Mouse (Mus musculus) c-Kit-positive CD71-positive TER-119-negative erythroid progenitor cells, embryonic 14.5 days (primary cell): ENCODE measurements around the gene Rhbdd3.
"Not testable (repeated sequence)": the region's sequence is repeated elsewhere in the genome, so short reads cannot be mapped to it uniquely, and the experiment has no call there.

ENCODE experiments used
- DNase-seq: peaks from one replicate; pipeline ENCODE4 v3.0.0-alpha.2; 2013; ENCODE audit warnings: low read depth

The Rhbdd3 gene

DNA sequence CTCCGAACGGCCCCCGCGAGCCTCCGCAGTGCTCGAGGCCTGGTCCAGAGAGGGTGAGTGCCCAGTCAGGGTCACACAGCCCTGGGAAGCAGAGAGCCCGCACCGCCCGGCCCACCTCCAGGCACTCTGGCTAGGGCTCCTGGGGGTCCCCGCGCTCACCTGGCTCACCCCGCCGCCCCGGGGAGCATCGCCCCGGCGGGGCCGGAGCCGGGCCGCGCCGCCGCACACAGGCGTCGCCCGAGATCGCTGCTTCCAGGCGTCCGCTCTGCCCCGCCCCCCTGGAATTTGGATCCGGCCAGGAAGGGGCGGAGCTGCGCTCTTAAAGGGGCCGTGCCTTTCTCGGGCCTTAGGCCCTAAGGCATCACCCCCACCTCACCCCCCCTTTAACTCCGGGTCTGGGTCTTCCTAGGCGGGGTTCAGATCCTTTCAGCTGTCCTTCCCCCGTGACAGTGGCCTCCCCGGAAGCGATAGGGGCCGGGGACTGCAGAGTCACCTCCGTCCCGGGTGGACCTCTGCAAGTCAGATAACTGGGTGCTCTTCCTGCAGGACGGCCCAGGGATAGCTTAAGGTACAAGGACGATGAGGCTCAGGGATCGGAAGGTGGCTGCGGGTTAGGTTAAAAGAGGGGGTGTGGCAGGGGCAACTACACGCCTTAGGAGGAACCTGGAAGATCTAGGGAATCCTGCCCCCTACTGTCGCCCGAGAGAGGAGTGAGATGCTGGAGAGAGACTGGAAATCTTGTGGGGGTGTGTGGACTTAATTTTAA, 33.5 kb upstream of the Rhbdd3 start, which contains the start of gene Gas2l1:
Gene Gas2l1 (minus strand): TSS at position 272 of the 766 bp plus-strand sequence.
- peak; percentile 77 for DNase-seq

DNA sequence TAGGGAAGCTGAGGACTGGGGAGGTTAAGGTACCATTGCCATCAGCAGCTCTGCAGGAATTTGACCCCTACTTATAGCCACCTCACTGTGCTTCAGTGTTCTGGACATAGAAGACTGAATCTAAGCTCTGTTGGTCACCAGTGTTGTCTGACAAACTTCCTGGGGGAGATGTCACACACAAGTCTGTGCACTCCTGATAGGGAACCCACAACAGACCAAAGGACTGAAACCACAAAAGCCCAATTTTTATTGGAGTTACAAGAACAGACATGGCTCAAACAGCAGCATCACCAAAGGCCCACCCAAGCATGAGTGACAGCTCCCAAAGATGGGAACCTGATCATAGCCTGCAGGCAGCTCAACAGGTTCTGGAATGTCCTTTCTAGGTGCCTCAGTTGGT, 31.7 kb upstream of the Rhbdd3 start:
- no peak for DNase-seq

DNA sequence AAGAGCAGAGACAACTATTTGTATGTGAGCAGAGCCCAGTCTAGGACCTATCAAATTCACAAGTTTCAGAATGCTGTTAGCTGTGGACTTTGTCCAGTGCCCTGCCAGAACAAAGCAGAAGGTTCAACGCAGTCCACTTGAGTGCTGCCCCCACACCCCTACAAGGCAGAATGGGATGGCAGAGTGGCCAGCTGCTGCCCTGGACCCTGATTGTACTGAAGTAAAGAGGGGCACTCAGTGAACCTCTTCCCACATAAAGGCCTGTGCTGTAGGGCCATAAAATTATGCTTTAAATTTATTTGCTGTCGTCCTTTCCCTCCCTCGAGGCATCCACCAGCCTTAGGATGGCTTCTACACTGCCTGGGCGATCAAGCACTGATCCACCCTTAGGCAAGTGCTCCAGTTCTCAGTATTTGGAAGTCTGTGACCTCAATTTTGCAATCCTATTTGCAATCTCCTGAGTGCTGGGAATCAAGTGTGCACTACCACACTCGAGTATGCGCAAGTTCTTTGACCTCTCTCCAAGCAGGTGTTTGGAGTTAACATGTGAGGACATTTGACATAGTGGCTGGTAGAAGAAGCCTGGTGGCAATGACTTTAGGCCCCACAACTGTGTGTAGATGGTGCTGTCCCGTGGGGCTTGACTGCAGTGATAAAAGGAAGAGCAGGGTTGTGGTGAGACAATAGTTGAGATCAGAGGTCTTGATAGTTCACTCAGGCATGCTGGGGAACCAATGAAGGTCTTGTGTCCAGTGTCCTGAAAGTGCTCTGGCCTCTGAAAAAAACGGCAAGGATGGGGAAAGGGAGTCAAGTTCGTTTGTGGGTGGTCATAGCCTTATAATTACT, 30.4 kb upstream of the Rhbdd3 start:
- no peak for DNase-seq

DNA sequence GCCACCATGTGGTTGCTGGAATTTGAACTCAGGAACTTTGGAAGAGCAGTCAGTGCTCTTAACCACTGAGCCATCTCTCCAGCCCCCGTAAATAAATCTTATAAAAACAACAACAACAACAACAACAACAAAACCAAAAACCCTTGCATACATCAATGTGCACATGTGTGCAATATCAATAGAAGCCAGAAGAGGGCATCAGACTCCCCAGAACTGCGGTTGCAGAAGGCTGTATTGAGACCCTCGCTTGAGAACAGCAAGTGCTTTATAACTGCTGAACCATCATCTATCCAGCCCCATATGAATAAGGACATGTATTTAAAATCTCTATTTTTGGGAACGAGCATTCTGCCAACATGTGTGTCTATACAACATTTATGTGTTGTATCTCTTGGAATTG, 23.8 kb upstream of the Rhbdd3 start:
- DNase-seq: no peak

DNA sequence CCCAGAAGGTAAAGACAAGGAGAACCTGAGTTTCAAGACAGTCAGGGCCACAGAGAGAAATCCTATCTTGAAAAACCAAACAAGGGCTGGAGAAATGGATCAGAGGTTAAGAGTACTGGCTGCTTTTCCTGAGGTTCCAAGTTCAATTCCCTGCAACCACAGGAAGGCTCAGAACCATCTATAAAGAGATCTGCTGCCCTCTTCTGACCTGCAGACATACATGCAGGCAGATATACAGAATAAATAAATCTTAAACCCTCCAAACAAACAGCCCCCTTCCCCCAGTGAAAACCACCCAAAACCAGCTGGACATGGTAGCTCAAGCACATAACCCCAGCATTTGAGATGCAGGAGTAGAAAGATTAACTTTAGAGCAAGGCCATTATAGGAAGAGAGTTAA, 23.0 kb upstream of the Rhbdd3 start:
- DNase-seq: no peak

DNA sequence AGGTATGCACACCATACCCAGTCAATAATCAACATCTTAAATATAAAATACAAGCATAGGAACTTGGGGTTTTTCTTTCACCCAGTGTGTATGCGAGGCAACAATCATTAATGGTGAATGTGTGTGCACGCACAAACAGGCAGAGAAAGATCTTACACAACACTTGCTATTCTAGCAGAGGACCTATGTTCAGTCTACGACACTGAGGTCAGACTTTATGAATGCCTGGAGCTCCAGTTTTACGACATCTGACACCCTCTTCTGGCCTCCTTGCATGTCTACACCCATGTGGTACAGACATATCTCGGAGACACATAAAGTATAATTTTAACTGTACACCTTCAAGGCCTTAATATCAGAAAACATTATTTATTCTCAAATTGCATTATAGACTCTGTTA, 21.9 kb upstream of the Rhbdd3 start:
- not testable (repeated sequence) for DNase-seq

DNA sequence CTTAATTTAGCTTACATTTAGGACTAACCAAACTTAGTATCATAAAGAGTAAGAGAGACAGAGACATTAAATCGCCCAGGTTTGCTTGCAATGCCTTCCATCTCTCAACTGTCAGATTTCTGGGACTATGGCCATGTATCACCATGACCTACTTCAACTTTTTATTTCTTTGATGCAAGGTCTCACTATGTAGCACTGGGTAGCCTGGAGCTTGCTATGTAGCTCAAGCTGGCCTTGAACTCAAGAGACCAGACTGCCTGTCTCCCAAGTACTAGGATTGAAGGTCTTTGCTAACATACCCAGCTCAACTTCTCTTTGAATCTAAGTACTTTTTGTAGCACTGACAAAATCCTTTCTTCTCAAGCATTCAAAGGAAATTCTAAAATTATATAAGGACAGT, 9.6 kb upstream of the Rhbdd3 start:
- no peak for DNase-seq

DNA sequence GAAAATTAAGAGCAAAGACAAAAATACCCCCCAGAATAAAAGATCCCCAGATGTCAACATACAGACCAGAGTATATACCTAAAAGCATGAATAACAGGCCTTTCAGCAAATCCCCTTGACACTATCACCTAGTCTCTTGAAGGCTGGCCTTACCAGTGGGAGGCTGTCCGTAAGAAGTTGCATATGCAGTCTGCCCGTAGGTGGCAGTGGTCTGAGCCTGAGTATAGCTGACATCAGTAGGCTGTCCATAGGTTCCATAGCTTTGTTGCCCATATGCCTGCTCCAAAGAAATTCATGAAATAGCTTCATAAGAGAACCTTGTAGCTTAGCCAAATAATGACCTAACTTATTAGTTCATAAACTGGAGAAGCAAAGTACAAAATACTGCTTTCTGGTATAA, 7.0 kb upstream of the Rhbdd3 start:
- DNase-seq: no peak

DNA sequence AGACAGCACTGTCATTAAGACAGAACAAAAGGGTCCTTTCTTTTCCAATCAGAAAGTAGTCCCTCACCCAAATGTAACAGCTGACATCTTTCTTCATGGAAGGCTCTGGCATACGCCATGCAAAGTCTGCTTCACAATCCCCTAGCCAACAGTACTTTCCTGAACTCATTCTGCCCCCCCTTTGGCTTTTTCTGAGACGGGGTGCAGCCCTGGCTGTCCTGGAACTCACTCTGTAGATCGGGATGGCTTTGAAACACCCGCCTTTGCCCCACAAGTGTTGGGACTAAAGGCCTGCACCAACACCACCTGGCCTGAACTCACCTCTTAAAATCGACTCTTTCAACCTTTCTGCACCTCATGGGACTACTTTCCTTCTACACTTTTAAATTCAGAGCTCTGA, 2.8 kb upstream of the Rhbdd3 start:
- DNase-seq: no peak

DNA sequence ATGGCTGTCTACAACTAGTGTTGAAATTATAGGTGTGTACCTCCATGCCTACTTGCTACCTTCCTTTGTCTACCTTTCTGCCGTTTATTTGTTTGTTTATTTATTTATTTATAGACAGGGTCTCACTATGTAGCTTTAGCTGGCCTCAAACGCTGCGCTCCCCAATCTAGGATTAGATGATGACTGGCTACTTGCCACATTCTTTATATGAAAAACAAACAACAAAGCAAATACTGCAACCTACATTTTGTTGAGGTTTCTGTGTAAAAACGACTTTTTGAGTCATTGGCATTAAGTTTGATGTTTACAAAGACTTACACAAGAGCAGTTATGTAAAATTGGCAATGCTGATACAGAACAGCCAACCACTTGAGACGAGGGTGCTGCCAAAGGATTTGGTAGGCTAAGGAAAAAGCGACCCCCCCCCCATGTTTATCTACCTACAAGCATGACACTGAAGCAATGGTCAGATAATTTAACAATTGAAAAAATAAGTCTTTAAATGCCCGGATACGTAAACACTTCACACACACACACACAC, 2.2 kb upstream of the Rhbdd3 start:
- no peak for DNase-seq

DNA sequence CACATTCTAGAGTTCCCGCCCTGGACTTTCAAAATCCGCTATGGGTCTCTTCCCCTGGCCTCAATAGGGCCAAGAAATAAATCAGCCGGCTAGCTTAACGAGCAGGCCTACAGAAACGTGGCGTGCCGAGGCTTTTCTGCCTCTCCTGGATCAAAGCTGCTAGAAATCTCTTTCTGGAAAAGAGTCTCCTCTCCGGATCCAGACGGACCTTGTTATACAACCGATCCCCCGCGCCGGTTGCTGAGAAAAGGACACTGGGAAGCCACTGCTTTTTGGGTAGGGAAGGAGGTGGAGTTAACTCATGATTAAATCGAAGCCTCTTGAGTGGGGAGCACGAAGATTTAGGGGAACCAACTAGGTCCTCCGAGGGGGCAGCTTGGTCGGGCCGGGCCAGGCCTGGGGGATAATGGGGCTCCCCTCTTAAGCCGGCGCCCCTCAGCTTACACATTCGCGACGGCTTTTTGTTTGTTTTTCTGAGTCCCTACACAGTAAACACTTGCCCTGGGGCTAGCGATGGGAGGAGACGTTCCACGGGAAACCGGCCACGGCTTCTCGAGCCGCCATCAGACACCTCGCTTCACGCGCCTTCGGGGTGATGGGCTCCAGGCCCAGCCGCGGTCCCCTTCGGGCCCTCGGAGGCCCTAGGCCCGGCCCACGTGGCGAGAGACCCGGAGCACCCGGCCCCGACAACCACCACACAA, 541 bp upstream of the Rhbdd3 start:
- DNase-seq: no peak

DNA sequence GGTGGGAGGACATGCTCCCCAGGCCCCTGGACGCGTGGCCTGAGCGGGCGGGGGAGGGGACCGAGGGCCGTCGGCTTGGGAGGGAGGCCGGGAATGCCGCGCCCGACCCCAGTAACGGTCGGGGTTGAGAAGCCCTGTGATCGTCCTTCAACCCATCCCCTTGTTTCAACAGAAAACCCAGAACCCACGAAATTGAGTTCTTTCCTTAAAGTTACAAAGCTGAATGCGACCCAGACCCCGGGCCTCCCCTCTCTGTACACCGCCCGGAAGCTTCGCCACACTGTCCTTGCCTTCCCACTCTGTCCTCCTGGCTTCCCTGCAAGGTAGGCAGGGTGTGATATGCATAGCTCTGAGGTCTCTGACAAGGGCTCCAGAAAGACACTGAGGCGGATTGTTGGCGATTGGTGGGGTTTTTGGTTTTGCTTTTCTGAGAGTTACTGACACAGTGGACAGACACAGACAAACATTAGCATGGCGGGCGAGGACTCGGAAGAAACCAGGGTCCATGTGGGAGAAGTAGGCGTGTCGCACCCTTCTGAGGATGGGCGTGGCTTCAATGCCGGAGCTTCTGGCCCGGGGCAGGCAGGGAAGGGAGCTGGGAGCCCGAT, 954 bp downstream of the Rhbdd3 start:
- peak; percentile 75 for DNase-seq

DNA sequence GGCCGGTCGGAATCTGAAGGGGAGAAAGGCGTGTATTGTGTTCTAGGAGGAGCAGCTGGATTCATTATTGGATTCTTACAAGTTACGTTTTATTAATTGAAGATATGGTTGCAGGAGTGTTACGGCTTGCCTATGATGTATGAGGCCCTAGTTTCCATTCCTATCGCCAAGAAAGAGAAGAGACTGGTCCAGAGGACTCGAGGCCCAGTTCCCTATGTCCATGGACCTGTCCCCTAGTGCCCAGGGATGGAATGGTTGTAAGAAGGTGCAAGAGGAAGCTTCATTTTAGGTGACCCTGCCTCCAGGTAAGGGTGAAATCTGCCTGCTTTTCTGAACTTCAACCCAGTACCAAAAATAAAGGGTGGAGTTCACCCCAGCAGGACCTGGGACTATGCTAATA, 1.6 kb downstream of the Rhbdd3 start:
- DNase-seq: no peak

DNA sequence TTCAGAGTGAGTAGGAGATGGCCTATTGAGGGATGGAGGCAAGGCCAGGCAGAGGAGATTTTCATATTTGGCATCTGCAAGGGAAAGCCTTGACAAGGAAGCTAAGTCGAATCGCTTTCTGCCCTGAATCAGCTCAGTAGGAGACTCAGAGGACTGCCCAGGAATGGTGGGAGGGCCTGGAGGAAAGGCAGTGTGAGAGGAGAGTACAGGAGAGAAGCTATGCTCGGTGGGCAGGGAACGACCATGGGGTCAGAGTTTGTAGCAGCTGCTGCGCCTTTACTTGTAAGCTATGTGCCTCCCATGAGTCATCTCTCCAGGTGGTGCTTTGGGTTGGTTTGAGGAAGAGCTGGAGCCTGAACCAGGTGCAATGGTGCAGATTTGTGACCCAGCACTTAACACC, 2.1 kb downstream of the Rhbdd3 start:
- no peak for DNase-seq

DNA sequence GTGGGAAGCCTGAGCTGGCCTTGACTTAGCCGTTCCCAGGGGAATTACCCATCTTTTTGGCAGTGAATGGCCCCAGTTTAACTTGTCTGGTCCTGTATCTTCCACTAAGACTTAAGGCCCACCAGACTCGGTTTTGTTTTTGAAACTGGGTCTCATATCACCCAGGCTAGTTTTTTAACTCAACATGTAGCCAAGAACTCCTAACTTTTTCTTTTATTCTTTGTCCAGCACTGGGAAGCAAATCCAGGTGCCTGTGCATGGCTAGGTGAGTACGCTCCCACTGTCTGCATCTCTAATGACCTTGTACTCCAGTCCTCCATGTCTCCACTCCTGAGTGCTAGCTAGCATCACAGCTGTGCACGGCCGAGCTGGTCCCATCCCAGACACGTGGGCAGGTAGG, 2.9 kb downstream of the Rhbdd3 start:
- no peak for DNase-seq

DNA sequence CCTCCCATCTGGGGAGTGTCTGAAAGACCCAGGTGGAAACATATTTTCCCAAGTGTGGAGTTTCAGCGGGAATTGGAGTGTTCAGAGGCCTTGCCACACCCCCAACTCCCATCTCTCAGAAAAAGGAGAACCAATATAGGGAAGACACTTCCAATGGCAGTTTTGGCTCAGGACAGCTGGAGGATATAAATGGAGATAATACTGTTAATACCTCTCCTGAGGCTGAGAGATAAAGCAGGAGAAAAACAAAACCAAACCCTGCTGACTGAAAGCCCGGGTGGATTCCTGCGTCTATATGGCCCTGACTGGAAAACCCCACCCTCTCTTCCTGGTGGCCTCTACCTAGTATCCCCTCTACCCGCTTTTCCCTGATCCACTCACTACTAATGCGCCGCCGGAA, 3.7 kb downstream of the Rhbdd3 start:
- no peak for DNase-seq

DNA sequence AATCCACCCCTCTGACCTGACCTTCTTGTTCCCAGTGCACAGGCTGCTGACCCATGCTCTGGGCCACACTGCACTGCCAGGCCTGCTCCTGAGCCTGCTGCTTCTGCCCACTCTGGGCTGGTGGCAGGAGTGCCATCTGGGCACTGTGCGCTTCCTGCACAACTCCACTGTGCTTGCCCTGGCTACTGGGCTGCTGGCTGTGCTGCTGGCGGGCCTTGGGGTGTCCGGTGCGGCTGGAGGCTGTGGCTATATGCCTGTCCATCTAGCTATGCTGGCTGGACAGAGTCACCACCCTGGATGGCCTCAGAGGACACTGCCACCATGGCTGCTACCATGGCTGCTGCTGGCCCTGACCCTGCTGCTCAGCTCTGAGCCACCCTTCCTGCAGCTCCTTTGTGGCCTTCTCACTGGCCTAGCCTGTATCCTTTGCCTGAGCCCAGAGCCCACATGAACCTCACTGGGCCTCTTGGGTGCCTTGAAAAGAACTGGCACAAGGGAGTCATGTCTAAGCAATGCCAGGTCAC, 5.3 kb downstream of the Rhbdd3 start:
- DNase-seq: no peak

DNA sequence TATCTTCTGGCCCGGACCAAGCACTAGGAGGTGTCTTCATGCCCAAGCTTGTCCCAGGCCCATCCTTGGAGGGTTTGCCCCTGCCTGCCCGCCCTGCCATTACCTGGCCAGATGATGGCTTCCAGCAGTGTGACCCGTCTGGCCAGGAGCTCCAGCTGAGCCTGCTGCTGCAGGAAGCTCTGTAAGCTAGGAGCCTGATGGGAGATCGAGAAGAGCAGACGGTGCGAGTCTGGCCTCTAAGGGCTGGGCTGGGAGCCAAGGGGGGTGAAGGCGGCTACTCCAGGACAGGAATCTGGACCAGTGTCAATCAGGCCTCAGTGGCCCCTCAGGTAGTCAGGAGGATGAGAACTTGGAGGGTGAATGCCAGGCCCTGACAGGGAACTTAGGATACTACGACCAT, 10.7 kb downstream of the Rhbdd3 start:
- DNase-seq: no peak

DNA sequence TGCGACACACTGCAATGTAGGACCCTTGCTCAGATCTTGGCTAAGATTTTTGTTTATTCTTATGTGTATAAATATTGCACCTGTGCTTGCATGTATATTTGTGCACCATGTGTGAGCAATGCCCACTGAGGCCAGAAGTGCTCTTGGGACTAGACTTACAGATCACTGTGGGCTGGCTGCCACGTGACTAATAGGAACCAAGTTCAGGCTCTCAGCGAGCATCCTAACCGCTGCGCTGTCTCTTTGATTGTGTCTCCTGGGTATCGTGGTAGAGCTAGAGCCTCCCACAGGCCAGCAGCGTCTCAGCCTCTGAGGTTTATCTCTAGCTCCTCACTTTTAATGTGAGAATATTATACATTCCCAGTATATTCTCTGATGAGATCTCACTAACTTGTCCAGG, 14.9 kb downstream of the Rhbdd3 start:
- DNase-seq: no peak

DNA sequence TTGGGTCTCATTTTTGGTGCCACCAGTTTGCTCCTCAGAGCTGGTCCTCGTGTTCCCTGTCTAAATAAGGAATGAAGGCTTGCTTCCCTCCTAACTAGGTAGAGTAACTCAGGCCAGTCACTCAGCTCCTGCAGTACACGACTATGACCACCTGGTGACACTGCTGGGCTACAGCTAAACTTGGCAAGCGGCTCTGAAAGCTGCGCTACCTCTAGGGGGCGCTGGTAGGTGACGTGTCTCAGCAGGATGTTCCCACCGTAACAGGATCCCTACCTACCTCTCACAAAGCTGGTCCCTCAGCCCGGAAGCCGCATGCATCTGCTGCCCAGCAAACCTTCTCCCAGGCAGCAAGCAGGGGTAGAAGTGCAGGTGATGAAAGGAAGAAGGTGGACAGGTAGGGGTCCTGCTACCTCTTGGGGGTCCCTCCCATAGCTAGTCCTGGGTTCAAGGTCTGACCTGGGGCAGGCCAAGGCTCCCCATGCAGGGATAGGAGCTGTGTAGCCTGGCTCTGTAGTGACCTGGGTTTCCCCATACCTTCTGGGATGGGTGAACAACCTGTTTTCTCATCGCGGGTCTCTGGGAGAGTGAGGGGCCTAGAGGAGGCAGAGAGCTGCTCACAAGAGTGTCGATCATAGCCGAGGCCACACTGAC, 16.3 kb downstream of the Rhbdd3 start:
- DNase-seq: peak; percentile 88

DNA sequence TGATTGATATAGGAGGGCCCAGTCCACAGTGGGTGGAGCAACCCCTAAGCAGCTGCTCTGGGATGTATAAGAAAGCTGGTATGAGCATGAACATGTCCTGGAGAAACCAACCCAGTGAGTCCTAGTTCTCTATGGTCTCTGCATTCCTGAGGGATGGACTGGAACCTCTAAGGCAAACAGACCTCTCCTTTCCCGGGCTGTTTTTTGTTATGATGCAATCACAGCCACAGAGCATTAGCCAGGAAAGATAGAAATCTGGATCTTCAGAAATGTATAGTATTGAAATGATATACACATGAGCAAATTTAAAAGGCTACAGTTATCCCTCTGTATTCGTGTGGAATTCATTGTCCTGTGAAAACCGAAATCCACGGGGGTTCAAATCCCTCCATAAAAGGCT, 27.0 kb downstream of the Rhbdd3 start:
- no peak for DNase-seq
